Mouse (Mus musculus) lung, postnatal 0 days (tissue): ENCODE results near the gene Mad2l1bp.
A peak's percentile ranks its signal among the peaks of the same experiment; 100 is the strongest.

Source experiments
- CTCF ChIP-seq: IDR thresholded peaks from 2 replicates; pipeline ENCODE4 v1.5.1; 2016; ENCODE audit warnings: antibody characterized with exemption, mild to moderate bottlenecking
- EP300 ChIP-seq: IDR thresholded peaks from 2 replicates; pipeline ENCODE4 v1.6.1; 2016; ENCODE audit warnings: antibody characterized with exemption, mild to moderate bottlenecking, control low read depth

DNA sequence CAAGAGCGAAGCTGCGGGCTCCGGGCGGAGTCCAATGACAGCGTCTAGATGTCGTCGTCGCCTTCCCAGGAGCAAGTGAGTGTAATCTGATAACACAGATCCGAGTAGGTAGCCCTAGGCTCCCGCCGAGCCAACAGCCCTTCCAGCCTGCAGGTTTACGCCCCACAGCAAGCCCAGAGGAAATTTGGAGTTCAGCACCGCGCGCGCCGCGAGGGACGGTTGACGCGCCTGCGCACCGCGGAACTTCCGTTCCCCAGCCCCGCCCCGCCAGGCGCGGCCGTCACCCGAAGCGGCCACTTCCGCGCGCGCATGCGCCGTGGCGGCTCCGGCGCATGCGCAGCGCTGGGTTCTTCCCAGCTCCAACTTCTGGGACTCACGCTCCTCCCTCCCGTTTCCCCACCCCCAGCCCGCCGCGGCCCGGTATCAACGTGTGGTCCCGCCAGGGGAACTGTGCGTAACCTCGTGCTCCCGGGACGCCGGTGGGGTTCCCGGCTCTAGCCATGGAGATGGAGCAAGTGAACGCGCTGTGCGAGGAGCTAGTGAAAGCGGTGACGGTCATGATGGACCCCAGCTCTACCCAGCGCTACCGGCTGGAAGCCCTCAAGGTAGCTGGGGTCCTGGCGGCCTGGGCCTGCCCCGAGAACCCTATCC is 49.2 kb upstream of the Mad2l1bp start, which contains the start of the genes Polh and Xpo5:
- TF ChIP-seq EP300 (no peak), CTCF (peak; percentile 20; the same call in 1 of the 2 replicates)
